Mouse (Mus musculus) limb, embryonic 14.5 days (tissue): ENCODE data around the gene Acta2. TPM values are rescaled to one million over a fixed set of nuclear protein-coding genes. Genes with fewer than 3 reads are reported as not detected.
"Not testable (repeated sequence)": the region's sequence is repeated elsewhere in the genome, so short reads cannot be mapped to it uniquely, and the experiment has no call there.

ENCODE experiments used
- ATAC-seq: fragments of 200-750 bp; cut with Nextera tagmentation; 2 replicates; pipeline ENCODE4 v1.8.0; 2017; ENCODE audit warnings: low read depth, moderate number of reproducible peaks, moderate TSS enrichment; ENCODE audit not compliant: low FRiP score
- DNase-seq: peaks from one replicate; pipeline ENCODE4 v3.0.0-alpha.2; 2015; ENCODE audit warnings: low spot score
- H3K27ac ChIP-seq: fragments of 300-500 bp; sonication (generic); replicated peaks from 2 replicates; pipeline ENCODE4 v1.5.1; 2014; ENCODE audit warnings: low read depth, mild to moderate bottlenecking, low read length, moderate library complexity, mixed read lengths
- H3K27me3 ChIP-seq: fragments of 300-500 bp; sonication (generic); 2 replicates; pipeline ENCODE4 v1.6.1; 2014; ENCODE audit warnings: low read length, mixed read lengths; ENCODE audit not compliant: control insufficient read depth, insufficient read depth
- H3K36me3 ChIP-seq: fragments of 300-500 bp; sonication (generic); 2 replicates; pipeline ENCODE4 v1.6.1; 2014; ENCODE audit warnings: mild to moderate bottlenecking, low read length, moderate library complexity, mixed read lengths; ENCODE audit not compliant: control insufficient read depth, insufficient read depth
- H3K4me1 ChIP-seq: fragments of 300-500 bp; sonication (generic); 2 replicates; pipeline ENCODE4 v1.6.1; 2014; ENCODE audit warnings: antibody characterized with exemption, low read length, mixed read lengths; ENCODE audit not compliant: control insufficient read depth, insufficient read depth
- H3K4me2 ChIP-seq: fragments of 300-500 bp; sonication (generic); replicated peaks from 2 replicates; pipeline ENCODE4 v1.6.1; 2014; ENCODE audit warnings: low read depth, mild to moderate bottlenecking, low read length, moderate library complexity; ENCODE audit not compliant: severe bottlenecking
- H3K4me3 ChIP-seq: fragments of 300-500 bp; sonication (generic); replicated peaks from 2 replicates; pipeline ENCODE4 v1.5.1; 2014; ENCODE audit warnings: low read length
- H3K9ac ChIP-seq: fragments of 300-500 bp; sonication (generic); 2 replicates; pipeline ENCODE4 v1.6.1; 2014; ENCODE audit warnings: mild to moderate bottlenecking, low read depth, low read length, moderate library complexity; ENCODE audit not compliant: severe bottlenecking
- H3K9me3 ChIP-seq: fragments of 300-500 bp; sonication (generic); 2 replicates; pipeline ENCODE4 v1.6.1; 2016; ENCODE audit warnings: low read length; ENCODE audit not compliant: control insufficient read depth
- POLR2A ChIP-seq: fragments of 200-500 bp; IDR thresholded peaks from 2 replicates; pipeline ENCODE4 v1.8.0; 2012; ENCODE audit warnings: inconsistent platforms, mild to moderate bottlenecking, moderate library complexity, borderline replicate concordance; ENCODE audit not compliant: insufficient read depth, insufficient read length; ENCODE audit errors: extremely low read depth
- WGBS: fragments of 180-500 bp; shearing (Covaris S2); extraction: QIAGEN DNeasy Blood & Tissue Kit; methylation state at CpG from one replicate; pipeline ENCODE4 v1.1.7; 2014; 5-methylcytosine and 5-hydroxymethylcytosine counted together
- polyA plus RNA-seq, 2 experiments: library from polyadenylated mRNA; depleted of rRNA in 1 of 2; stranded (reverse) in 1 of 2; unstranded in 1 of 2; fragments of >200 nt; fragmentation: Nextera tagmentation in 1 of 2; extraction: Ambion mirVana in 1 of 2; gene quantifications; 2 replicates each; pipeline versions ENCODE4 v1.2.1 to v1.2.3; 2012 to 2014

Acta2 gene
- polyA plus RNA-seq, 2 experiments: 290 to 313 TPM

DNA sequence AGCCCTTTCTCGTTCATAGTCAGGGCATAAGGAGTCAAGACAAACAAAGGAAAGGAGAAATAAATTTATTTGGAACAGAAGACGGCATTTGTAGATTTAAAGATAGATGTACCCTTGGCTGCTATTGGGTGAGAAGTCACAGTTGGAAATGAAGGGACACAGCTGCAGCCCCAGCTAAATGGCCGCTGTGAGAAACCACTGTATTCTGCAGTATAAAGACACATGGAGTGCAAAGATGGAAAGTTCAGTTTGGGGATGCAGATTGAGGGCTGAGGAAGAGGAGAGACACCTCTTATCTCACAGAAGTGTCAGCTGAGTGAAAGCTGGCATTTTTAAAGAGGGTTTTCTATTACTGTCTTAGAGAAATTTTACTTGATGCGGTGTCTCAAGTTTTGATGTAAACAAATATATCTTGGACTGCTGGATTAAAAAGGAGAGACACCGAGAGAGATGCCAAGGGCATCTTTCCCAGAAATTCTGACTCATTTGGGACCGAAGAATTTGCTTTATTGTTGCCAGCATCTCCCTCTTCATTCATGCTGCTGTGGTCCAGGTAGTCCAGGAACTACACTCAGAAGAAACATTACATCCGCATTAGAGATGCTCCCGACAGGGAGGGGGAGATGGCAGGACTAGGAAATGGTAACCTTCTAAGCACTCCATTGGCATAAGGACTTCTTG is 48.5 kb downstream of the Acta2 start:
- Histone ChIP-seq H3K27me3 (no peaks in the 10 kb centered on the region), H3K9me3 (no peaks in the 10 kb centered on the region), H3K4me2 (no peak overlapping the region), H3K4me3 (no peak overlapping the region), H3K9ac (no peak overlapping the region), H3K36me3 (no peaks in the 10 kb centered on the region), H3K27ac (no peak overlapping the region), H3K4me1 (no peaks in the 10 kb centered on the region; the same call in 1 of the 2 replicates)
- 86% methylated on average over 8 of the region's 8 CpGs for WGBS
- no peak for TF ChIP-seq POLR2A
- DNase-seq: no peak
- ATAC-seq: no peak

DNA sequence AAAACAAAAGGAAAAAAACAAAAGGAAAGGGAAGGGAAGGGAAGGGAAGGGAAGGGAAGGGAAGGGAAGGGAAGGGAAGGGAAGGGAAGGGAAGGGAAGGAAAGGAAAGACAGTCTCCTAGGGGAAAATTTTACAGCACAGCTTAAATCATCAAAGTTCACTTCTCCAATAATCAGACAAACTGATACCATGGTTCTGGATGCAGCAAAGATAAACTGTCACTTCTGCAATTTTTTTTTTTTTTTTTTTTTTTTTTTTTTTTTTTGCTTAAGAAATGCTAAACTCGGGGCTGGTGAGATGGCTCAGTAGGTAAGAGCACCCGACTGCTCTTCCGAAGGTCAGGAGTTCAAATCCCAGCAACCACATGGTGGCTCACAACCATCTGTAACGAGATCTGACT is 49.3 kb downstream of the Acta2 start:
- not testable (repeated sequence) for H3K27ac ChIP-seq, H3K4me3 ChIP-seq, H3K4me1 ChIP-seq, H3K4me2 ChIP-seq, H3K9me3 ChIP-seq, ATAC-seq, H3K36me3 ChIP-seq, H3K27me3 ChIP-seq, H3K9ac ChIP-seq, DNase-seq
- WGBS: 81% methylated on average over 3 of the region's 4 CpGs

DNA sequence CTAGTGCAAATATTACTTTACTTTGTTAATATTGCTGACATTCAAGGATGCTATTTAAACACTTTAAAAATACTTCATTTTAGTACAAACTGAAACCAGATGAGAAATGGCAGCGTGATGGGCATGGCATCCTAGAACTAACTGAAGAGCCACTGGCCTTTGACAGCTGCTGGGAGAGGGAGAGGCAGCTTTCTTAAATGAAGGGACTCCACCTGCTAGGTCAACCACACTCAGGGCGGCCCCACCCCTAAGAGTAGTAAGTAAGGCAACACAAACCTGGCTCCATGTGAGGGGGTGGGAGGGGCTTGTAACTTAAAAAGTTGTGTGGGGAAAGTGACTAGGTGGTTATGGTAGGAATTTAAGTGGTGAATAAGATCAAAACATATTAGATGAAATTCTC is 52.7 kb downstream of the Acta2 start:
- no peaks in the 10 kb centered on the region for H3K9me3 ChIP-seq
- H3K4me2 ChIP-seq: no peak overlapping the region
- H3K27me3 ChIP-seq: no peaks in the 10 kb centered on the region
- no peak overlapping the region for H3K9ac ChIP-seq
- WGBS: 81% methylated on average over 2 of the region's 2 CpGs
- DNase-seq (no peak), ATAC-seq (no peak)
- H3K4me1 ChIP-seq: 0 out of 2 replicates have a peak, but pooled peaks cover 3% of the 10 kb centered on the region
- H3K4me3 ChIP-seq: no peak overlapping the region
- no peak overlapping the region for H3K27ac ChIP-seq
- no peaks in the 10 kb centered on the region for H3K36me3 ChIP-seq
- no peak for TF ChIP-seq POLR2A

DNA sequence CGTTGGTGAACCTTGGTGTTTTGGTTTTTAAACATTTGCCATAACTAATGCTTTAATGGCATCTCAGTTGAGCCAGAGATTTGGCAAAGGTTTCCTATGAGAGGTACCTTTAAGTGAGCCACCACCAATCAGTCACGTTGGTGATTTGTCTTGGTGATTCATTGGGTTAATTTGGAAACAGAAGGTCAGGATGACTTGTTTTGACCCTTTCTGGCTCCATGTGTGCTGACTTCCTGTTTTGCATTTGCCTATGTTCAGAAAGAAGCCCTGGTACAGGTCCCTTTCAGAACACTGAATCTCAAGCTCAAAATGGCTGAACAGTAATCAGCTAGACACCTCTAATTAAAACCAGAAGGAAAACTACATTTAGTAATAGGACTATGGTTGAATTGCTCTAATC is 55.9 kb downstream of the Acta2 start:
- 27% methylated on average over 2 of the region's 2 CpGs for WGBS
- Histone ChIP-seq H3K27ac (no peak overlapping the region), H3K36me3 (no peaks in the 10 kb centered on the region), H3K4me2 (no peak overlapping the region), H3K4me1 (peaks cover 3% of the 10 kb centered on the region), H3K9me3 (no peaks in the 10 kb centered on the region), H3K27me3 (no peaks in the 10 kb centered on the region), H3K9ac (no peak overlapping the region), H3K4me3 (no peak overlapping the region)
- no peak for DNase-seq
- TF ChIP-seq POLR2A: no peak
- ATAC-seq: no peak

DNA sequence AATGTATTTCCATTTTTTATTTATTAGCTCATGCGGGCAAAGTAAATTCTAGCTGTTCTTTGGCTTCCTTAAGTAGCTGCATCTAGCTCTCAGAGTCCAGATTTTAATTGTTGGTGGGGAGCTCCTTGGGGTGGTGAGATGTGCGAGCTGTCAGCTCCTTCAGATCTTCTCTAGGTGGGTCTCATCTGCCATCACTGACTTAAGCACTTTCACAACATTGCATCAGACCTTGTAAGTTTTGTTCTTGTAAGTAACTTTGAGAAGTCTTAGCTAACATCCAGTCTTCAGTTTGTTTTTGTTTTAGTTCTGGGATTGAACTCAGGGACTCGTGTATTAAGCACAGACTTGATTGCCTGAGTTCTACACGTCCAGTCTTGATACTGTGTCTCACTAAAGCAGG is 56.5 kb downstream of the Acta2 start:
- no peak overlapping the region for H3K4me3 ChIP-seq
- no peaks in the 10 kb centered on the region for H3K9me3 ChIP-seq
- H3K4me1 ChIP-seq: peaks cover 6% of the 10 kb centered on the region
- H3K27ac ChIP-seq: no peak overlapping the region
- TF ChIP-seq POLR2A: no peak
- 71% methylated on average over 4 of the region's 4 CpGs for WGBS
- no peak for DNase-seq
- H3K27me3 ChIP-seq: no peaks in the 10 kb centered on the region
- H3K9ac ChIP-seq: no peak overlapping the region
- H3K4me2 ChIP-seq: no peak overlapping the region
- H3K36me3 ChIP-seq: no peaks in the 10 kb centered on the region
- no peak for ATAC-seq

DNA sequence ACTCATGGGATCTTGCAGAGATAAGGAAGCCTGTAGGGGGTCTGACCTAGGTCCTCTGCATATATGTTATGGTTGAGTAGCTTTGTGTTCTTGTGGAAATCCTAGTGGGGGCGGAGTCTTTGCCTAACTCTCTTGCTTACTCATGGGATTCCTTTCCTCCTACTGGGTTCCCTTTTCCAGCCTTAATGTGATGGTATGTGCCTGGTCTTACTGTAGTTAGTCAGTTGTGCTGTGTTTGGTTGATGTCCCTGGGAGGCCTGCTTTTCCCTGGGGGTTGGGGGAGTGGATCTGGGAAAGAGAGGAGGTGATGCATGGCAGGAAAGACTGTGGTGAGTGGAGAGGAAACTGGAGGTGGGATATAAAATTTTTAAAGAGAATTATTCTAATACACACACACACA is 57.3 kb downstream of the Acta2 start:
- 100% methylated on average over 1 of the region's 1 CpGs for WGBS
- Histone ChIP-seq H3K36me3 (no peaks in the 10 kb centered on the region), H3K4me1 (peaks cover 12% of the 10 kb centered on the region), H3K4me2 (no peak overlapping the region), H3K27ac (no peak overlapping the region), H3K27me3 (no peaks in the 10 kb centered on the region), H3K4me3 (no peak overlapping the region), H3K9me3 (no peaks in the 10 kb centered on the region), H3K9ac (no peak overlapping the region)
- TF ChIP-seq POLR2A: no peak
- ATAC-seq (no peak), DNase-seq (no peak)
